Mouse (Mus musculus): ENCODE results near the gene Cep170b.

DNA sequence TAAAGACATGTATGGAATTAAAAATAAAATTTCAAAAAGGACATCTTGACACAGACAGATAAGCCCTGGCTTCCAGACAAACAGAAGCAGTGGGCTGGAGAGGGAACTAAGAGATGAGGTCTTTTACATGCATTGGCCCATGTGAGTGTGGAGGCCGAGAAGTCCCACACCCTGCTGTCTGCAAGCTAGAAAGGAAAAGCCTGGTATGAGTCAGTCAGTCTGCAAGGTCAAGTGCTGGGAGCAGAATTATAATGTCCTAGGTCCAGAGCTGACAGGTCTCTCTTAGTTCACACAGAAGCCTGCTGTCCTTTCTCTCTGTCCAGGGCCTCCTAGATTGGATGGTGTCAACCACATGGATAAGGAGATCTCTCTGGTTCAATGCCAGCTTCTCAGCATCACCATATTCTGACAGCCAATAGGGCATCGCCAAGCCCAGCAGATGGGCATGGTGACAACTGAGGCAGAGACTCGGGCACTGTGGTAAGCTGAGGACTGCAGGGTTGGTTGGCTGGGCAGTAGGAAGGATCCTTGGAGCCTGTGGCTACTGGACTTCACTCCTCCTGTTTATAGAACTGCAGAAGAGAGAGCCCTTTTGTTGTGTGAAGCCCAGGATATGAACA is 23.3 kb upstream of the Cep170b start:
- TF ChIP-seq CTCF (IDR thresholded peaks at IDR 0.05; ENCODE audit: low read depth) (no peak), EP300 (IDR thresholded peaks at IDR 0.05; ENCODE audit: low read depth) (no peak)

Data from liver, embryonic 14.5 days (tissue).